Mouse (Mus musculus) testis, postnatal 10 days (tissue): Measurements from ENCODE around the gene Pdia3.
"Not testable (repeated sequence)": the region's sequence is repeated elsewhere in the genome, so short reads cannot be mapped to it uniquely, and the experiment has no call there.

Experiments used
- DNase-seq: peaks from one replicate; pipeline ENCODE4 v3.0.0; 2021; ENCODE audit warnings: low spot score

Gene Pdia3

DNA sequence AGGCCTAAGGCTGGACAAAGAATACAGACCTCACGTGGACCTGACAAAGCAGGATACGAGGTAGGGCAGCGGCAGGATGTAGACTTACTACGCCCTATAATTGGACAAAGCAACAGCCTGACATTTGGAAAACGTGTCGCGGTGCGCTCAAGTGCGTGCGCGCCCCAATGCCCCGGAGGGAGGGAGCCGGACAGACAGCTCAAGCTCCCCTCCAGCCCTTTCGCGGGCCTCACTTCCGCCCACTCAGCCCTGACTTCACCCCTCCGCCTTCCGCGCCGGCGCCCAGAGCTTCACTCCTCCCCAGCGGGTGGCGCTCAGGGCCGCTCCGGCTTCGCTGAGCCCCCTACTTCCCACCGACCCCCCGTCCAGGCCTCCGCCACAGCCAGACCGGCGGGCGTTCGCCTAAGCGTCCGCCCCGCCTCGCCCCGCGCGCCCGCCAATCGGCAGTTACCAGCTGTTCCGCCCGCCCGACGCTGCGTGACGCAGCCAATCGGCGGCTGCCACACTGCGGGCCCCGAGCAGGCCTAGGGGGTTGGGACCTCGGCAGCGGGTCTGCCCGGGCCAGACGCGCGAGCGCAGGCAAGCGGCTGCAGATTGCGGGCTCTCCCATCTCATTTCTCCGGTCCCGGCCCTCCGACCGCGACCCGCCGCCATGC lies at the start of gene Pdia3, which contains the start of gene Catsper2:
Gene Pdia3, plus strand, starts transcription at position 389 of the 656 bp plus-strand sequence.
Gene Catsper2, minus strand, starts transcription at position 406 of the 656 bp plus-strand sequence.
- DNase-seq: peak; percentile 95

DNA sequence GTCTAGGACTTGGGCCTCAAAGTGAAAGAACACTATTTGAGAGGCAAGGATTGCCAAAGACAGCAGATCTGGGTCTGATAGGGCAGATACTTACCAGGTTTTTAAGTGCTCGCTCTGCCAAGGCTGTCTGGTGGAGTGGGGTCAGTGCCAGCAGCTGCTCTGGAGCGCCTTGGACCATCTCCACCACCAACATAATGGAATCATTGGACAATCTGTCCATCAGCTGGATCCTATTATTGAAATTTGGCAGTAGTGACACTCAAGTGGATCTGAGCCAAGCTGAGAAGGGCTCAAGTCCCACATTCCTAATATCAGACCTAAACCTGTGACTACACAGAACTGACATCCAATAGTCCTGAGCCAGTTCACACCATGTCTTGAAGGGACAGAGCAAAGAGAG lies 44.7 kb upstream of the Pdia3 start:
- DNase-seq: no peak

GRCm38 (mm10) chr2:121370921-121371320 lies 42.7 kb upstream of the Pdia3 start:
- DNase-seq: no peak

DNA sequence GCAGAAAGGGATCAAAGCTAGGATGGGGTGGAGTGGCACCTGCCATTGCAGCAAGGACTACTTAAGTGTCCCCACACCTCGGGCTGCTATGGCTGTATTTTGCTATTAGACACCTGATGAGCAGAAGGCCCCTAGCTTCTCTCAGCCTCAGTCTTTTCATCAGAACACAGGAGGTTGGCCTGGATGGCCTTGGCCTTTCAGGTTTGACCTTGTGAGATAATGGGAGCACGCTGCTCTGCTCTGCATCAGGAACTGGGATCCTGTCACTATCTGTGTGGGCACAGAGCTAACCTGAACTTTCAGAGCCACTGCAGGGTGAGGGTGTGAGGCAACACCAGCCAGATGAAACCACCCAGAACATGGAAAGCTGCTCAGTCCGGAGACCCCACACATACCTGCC lies 41.3 kb upstream of the Pdia3 start:
- DNase-seq: no peak

DNA sequence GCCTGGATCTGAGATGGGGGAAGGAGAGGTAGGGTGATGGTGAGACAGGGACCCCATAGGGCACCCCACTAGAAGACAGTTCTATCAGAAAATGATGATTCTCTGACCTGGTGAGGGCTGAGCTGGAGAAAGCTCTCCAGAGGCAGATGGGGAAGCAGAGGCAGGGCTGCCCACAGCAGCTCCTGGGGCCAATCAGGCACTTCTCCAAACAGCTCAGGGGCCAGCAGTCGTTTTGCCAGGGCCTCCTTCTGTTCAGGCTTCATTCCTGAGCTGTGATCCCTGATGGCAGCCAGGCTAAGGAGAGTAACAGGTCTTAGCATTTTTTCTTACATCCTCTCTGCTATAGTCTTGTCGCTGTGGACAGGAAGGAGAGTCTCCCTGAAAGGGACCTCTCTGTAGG lies 38.8 kb upstream of the Pdia3 start:
- no peak for DNase-seq

DNA sequence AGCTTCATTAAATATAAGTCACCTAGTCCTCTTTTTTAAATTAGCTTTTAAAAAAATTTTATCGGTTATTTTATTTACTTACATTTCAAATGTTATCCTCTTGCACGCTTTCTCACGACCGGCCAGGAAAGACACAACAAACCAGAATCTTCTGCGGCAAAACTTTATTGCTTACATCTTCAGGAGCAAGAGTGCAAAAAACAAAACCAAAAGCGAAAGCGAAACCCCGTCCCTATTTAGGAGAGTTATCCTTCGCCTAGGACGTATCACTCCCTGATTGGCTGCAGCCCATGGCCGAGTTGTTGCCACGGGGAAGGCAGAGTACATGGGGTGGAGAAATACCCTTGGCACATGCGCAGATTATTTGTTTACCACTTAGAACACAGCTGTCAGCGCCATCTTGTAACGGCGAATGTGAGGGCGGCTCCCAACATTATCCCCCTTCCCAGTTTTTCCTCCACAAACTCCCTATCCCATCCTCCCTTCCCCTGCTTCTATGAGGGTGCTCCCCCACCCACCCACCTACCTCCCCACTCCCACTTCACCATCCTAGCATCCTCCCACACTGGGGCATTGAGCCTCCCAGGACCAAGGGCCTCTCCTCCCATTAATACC lies 26.5 kb upstream of the Pdia3 start, which contains the start of gene Strc:
Gene Strc, minus strand, starts transcription at position 208 of the 615 bp plus-strand sequence.
- not testable (repeated sequence) for DNase-seq

DNA sequence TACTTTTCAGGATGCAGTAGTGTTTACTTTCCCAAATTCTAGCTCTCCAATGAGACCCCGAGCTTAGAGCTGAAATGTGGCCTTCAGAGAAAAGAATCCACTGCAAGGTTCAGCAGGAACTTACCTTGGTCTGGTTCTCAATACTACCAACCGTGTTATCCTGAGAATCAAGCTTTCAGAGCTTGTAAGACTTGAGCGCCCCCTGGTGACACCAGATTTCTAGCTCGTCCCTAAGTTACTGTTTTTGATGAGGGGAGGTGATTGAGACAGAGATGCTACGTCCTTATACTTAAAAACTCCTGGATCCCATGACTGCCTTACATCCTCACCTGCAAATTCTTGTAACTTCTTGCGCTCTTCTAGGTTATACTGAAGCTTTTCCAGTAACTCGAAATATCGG lies 17.0 kb upstream of the Pdia3 start:
- DNase-seq: peak; percentile 90

- no peak for DNase-seq
These were observed 10.3 kb upstream of the Pdia3 start for GRCm38 (mm10) chr2:121403296-121403695.

DNA sequence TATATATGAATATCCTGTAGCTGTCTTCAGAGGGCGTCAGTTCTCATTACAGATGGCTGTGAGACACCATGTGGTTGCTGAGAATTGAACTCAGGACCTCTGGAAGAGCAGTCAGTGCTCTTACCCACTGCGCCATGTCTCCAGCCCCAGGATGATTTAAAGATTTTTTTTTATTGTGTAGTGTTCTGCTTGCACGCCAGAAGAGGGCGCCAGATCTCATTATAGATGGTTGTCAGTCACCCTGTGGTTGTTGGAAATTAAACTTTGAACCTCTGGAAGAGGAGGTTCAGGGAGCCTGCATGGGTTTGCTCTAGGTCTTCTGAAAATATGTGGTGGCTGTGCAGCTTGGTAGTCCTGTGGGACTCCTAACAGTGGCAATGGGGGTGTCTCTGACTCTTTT lies 5.4 kb upstream of the Pdia3 start:
- DNase-seq: peak; percentile 59

DNA sequence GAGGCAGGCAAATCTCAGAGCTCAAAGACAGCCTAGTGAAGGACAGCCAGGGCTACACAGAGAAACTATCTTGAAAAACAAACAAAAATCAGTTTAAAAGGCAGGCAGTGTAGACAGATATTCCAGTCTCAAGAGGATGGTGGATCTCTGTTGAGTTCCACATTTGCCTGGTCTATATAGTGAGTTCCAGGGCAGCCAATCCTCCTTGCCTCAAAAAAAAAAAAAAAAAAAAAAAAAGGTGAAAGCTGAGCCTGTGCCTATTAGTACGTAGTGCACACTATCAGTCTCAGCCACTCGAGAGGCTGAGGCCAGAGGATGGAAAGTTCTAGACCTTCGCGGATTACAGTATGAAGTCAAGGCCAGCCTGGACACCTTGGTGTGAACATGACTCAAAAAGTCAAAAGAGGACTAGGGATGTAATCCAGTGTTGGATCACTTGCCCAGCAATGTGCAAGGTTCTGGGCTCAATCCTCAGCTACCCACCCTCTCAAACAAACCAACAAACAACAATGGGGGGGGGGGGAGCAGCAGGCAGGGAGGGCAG lies 660 bp upstream of the Pdia3 start:
- no peak for DNase-seq

- no peak for DNase-seq
These were observed 637 bp downstream of the Pdia3 start for GRCm38 (mm10) chr2:121414139-121414685.

DNA sequence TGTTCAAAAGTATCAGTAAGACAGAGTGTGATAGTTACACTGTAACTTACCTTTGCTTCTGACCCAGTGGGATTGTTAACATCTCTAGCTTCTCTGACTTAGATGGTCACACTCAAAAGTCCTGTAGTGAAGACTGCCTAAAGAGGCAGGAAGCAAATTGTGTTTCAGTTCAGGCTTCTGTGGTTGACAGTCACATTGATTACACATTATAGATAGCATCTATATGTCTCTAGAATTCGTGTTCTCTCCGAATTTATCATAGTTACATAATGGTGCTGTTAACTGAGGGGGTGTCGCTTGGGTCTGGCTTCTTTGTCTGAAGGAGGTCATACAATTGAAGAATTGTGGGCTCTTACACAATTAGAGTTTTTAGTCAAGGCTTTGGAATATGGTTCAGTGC lies 1.5 kb downstream of the Pdia3 start:
- no peak for DNase-seq

GRCm38 (mm10) chr2:121415591-121415990 lies 2.0 kb downstream of the Pdia3 start:
- DNase-seq: no peak

- DNase-seq: no peak
These were observed 2.8 kb downstream of the Pdia3 start for GRCm38 (mm10) chr2:121416356-121416755.

- DNase-seq: no peak
These were observed 4.9 kb downstream of the Pdia3 start for GRCm38 (mm10) chr2:121418476-121418875.

GRCm38 (mm10) chr2:121423166-121423565 lies 9.6 kb downstream of the Pdia3 start:
- no peak for DNase-seq

- DNase-seq: no peak
These were observed 12.3 kb downstream of the Pdia3 start for GRCm38 (mm10) chr2:121425890-121426289.

DNA sequence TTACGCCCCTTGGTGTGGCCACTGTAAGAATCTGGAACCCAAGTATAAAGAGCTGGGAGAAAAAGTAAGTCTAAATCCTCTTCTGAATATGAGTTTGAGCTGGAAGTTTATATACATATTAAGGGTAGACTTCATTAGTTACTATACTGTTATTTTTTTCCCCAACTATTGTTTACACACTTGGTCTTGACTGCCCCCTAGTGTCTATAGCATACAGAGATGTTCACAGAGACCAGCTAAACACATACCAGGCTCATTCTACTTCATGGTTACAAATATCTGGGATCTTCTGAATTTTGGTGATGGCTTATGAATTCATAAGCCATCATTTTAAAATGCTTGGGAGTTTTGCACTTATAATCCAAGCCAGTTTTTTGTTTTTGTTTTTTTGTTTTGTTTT lies 21.3 kb downstream of the Pdia3 start:
- no peak for DNase-seq

GRCm38 (mm10) chr2:121439746-121440145 lies 26.2 kb downstream of the Pdia3 start:
- DNase-seq: no peak

DNA sequence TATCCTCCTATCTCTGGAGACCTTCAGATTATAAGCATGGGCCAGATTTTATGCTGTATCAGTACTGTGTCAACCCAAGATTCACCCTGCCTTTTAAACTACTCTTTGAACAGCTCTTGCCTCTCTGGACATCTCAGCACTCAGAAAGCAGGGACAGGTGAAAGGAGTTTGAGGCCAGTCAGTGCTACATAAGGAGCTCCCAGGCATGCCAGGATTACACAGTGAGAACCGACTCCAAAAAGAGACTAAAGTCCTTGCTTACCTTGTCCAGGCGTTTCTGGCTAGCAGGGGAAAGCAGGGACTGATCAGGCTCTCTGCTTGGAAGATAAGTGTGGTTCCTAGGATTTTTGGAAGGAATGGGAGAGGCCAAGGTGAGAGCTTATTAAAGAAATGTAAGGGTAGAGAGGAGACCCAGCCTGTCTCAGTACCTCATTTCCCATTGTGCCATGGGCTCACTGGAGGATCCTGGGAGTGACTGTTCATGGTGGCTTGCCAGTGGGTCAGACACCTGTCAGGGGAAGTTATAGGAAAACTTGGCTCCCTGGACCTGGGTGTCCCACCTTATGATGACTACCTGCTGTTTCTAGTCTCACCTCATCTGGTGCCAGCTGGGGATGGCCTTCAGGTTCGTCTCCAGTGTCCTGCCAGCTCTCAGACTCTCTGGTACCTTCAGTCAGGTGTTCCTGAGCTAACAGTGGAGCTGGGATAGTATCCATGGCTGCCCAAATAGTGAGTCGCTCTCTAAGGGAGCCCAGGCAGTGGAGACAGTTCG lies 27.4 kb downstream of the Pdia3 start:
- no peak for DNase-seq

GRCm38 (mm10) chr2:121441800-121442199 lies 28.2 kb downstream of the Pdia3 start:
- no peak for DNase-seq
